Mouse (Mus musculus) G1E-ER4 (cell line): ENCODE measurements at regions not wholly inside any gene's neighbourhood (a gene's known extent, or its start where the extent isn't known, plus 50 kb on each side); places are given as distances from the start of the nearest gene placed in this dataset.

Experiments
- GATA1 ChIP-seq: IDR thresholded peaks from one replicate; pipeline ENCODE4 v1.8.0; 2012; ENCODE audit warnings: low read length, inconsistent platforms

DNA sequence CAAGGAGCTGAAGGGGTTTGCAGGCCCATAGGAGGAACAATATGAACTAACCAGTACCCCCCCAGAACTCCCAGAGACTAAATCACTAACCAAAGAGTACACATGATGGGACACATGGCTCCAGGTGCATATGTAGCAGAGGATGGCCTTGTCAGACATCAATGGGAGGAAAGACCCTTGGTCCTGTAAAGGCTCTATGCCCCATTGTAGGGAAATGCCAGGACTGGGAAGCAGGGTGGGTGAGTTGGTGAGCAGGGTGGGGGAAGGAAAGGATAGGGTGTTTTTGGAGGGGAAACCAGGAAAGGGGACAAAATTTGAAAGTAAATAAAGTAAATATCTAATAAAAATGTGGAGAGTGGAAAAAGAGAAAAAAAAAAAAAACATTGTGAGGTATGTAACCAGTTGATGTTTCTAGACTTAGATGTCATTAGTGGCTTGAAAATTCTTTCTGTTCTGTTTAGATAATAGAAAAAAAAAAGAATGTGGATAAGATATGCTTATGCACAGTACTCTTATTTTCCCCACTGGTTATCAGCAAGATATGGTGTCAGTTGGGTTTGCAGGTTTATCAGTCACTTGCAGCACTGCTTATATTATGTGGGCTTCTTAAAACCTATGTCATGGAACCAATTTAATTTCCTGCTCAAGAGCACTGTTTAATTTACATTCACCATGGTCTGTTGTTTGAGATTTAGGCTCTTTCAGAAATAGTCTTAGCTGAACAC, 727.0 kb upstream of the Amot start:
- TF ChIP-seq GATA1: peak; percentile 86

DNA sequence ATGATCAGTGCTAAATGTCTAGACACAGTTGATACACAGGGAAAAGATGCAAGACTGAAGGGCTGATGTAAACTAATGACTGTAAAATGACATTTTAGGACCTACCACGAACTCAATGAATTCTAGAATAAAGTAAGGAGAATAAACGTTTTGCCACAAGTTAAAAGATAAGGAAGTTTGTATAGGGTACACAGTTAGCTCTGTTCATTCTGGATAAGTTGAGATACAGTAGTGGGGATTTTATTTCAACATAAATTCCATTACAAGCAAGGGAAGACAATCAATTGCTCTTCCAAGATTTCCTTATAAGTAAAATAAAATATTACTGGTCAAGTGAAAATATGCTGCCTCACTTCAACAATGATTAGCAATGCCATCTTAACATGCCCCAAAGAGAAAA, 727.8 kb upstream of the Amot start:
- TF ChIP-seq GATA1: no peak

DNA sequence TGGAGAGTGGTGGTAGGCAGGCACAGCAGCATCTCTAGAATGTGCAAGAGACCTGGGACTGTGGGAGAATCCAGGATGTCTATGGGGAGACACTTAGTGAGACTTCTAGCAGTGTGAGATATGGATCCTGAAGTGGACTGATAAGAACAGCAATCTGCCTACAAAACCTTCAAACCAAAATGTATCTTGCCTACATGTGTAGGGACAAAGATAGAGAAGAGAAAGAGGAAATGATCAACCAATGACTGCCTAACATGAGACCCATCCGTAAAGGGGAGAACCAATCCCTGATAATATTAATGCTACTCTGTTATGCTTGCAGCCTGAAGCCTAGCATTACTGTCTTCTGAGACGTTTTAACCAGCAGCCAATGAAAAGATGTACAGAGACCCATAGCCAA, 706.6 kb upstream of the Htr2c start:
- TF ChIP-seq GATA1: no peak
